Mouse (Mus musculus) mouse embryonic stem cell (cell line): ENCODE data around the gene Ipo9.

ENCODE experiments used
- in situ Hi-C, 2 experiments: fragments of 300-500 bp; cut with MboI; formaldehyde crosslinking; loops; 1 replicate in 1 of 2; 3 replicates in 1 of 2; pipeline ENCODE4 v1.14.3; 2019 to 2020; ENCODE audit warnings: low sequenced_read_pairs in 2 of 2, low pct_unique_long_range_greater_than_20kb in 1 of 2, mixed read lengths in 1 of 2; ENCODE audit not compliant: unreplicated experiment in 1 of 2

The Ipo9 gene

GRCm38 (mm10) chr1:135429901-135430668 is at the start of gene Ipo9:
Gene Ipo9, minus strand, starts transcription at chr1:135430499.
- in situ Hi-C loops: no loop called here

GRCm38 (mm10) chr1:135475571-135475895 is 45.2 kb upstream of the Ipo9 start:
- in situ Hi-C loops: loop anchor here in 1 of 2 experiments (10.0 kb wide), 1 partner anchor 49 kb away; no protein-coding TSS in a partner anchor

DNA sequence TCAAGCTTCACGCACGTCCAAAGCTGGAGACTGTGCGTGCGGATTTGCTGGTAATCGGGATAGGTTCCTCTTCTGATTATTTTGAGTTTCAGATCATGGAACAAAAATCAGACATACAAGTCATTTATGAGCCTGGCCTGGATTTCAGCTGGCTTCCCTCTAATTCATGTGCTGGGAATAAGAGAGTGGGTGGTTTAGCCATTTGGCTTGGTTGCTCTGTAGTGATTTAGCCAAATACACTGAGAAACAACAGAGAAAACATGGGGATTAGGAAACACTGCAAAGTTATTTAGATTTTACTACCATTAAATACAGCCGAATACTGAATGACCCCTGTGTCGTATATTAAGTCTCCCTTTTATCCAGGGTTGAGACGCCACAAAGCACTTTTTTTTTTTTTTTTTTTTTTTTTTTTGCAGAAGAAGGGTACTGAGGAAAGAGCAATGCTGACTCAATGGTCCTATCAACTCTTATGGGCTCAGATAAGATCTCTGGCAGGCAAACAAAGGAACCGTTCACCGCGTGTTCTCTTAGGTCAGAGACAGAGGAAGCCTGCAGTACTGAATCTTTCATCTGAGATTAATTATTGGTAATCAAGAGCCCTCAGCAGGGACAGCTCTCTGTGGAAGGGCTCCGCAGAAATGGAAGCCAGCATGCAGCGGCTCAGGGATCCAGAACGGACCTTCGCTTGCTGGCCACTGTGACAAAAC is 44.7 kb upstream of the Ipo9 start:
- in situ Hi-C loops: loop anchor here in 1 of 2 experiments (10.0 kb wide), 1 partner anchor 50 kb away; no protein-coding TSS in a partner anchor

DNA sequence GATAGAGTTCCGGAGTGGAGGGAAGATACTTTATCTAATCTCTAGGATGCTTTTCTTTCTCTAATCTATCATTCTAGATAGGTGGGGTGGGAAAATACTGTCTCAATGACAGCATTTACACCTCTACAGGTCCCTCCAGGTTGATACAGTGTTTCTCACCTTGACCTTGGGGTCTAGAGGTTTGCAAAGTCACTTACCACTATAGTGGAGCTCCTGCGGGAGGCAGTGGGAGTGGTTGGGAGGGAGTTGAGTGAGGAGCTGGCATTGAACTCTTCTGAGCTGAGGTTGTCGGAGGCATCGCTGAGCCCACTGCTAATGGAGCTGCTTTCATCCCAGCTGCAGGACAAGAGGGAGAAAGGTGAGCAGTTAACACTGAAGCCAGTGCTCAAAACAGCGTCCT is 42.2 kb upstream of the Ipo9 start:
- in situ Hi-C loops: loop anchor here in 1 of 2 experiments (10.0 kb wide), 1 partner anchor 52 kb away; no protein-coding TSS in a partner anchor

DNA sequence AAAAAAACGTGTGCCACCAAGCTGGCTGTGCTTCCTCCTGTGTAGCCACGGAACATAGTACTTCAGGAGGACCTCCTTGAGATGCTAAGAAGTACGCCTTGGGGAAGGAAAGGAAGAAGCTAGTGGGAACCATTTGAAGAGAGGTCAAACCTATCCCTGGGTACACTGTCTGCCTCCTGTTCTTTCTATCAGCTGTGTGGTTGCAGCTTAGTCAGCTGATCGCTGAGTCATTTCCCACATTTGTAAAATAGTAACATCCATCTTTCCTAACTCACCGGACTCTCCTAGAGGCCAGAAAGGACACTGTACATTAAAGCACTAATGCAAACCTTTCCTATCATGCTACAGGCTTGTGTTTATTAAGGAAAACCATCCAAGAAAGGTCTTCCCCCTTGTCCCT is 41.4 kb upstream of the Ipo9 start:
- in situ Hi-C loops: loop anchor here in 1 of 2 experiments (10.0 kb wide), 1 partner anchor 53 kb away; no protein-coding TSS in a partner anchor

- in situ Hi-C loops: loop anchor here in 1 of 2 experiments (10.0 kb wide), 1 partner anchor 54 kb away; no protein-coding TSS in a partner anchor
Observed at GRCm38 (mm10) chr1:135470546-135470945, 40.2 kb upstream of the Ipo9 start.

DNA sequence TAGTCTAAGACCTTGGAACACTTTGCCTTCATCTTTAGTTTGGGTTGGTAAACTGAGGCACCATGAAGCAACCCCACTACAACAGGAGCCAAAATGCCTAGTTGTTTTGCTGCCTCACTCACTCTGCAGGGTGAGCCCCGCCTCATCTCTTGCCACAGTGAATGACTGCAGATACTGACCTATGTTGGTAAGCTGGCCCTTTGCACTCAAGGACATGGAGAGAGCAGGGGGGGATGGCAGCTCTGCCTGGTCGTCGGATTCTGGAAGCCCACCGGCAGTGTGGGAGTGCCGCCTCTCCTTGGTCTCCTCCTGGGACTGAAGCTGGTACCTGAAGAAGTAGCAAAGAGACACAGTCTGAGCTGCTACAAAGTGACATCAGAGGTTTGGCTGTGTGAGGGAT is 37.2 kb upstream of the Ipo9 start:
- in situ Hi-C loops: no loop called here

GRCm38 (mm10) chr1:135466935-135467334 is 36.6 kb upstream of the Ipo9 start:
- in situ Hi-C loops: no loop called here

DNA sequence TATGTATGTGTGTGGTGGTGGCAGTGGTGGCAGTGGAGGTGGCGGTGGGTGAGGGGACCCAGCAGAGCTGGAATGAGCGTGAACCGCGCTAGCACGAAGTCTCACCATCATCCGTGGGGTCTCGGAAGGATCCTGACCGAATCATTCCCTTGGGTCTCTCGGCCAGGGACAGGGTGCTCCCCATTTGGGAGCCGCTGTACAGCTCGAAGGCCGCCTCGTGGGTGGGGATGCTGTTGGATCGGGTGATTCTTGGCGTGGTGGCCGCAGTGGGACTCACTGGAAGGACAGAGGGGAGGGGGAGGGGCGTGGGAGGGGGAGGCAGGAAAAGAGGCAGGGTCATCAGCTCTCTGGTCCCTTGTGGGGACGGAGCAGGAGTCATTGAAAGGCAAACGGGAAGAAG is 35.4 kb upstream of the Ipo9 start:
- in situ Hi-C loops: no loop called here

- in situ Hi-C loops: no loop called here
Observed at GRCm38 (mm10) chr1:135462736-135463135, 32.4 kb upstream of the Ipo9 start.

GRCm38 (mm10) chr1:135462304-135462703 is 32.0 kb upstream of the Ipo9 start:
- in situ Hi-C loops: no loop called here

DNA sequence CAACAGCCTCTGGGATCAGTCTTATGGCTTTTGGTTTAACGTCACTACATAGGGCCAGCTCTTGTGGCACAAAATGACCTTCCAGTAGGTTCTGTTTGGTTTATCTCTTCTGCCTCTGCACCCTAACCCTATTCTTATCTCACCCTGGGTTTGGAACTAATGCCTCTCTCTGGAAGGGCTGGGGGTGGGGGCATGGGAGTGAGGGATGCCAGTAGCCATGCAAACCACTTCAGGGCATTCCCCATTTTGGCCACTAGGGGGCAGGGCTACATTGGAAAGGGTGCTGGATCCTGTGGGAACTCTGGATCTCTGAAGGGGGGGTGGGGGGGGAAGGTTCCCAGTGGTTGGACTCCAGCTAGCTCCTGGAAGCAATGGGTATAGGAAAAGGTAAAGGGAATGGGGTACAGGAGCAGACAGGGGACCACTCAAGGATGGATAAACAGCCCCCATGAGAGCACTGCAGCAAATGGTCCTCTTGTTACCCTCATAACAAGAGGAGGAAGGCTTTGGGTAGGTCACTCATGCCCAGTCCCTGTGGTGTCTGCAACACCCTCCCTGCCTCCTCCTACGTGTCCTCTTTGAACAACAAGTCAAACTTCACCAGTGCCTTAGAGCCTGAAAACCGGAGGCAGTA is 30.9 kb upstream of the Ipo9 start:
- in situ Hi-C loops: no loop called here

GRCm38 (mm10) chr1:135460521-135460920 is 30.2 kb upstream of the Ipo9 start:
- in situ Hi-C loops: no loop called here

DNA sequence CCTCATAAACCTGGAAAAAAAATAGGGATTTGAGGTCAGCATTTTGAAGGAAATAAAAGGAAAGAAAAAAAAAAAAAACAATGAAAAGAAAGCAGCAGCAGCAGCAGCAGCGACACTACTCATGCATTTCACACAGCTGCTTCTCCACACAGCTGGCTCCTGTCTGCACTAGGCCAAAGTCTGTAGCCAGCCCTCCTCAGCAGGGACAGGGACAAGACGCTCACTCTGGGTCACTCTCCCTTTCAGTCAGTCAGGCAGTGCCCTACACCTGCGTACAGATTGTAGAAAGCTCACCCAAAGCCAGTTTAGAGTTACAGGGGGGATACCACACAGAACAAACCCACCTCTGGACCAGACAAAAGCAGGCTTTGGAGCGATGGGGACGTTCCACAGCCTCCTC is 27.6 kb upstream of the Ipo9 start:
- in situ Hi-C loops: no loop called here

DNA sequence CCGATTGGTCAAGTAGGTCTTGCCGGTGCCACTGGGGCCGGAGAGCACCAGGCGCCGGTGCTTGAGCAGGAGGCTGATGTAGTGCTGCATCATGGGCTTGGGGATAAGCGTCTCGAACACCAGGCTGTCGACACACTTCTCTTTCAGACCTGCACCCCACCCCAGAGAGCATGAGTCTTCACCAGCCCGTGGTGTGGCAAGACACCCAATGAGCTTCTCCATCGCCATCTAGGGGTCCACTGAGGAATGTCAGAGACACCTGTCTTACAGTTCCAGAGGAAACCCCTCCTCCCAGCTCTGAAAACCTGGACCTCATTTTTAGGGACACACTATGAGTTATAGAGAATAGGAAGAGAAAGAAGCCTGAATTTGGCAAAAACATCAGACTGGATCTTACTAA is 22.0 kb upstream of the Ipo9 start:
- in situ Hi-C loops: no loop called here

GRCm38 (mm10) chr1:135451419-135451818 is 21.1 kb upstream of the Ipo9 start:
- in situ Hi-C loops: no loop called here

- in situ Hi-C loops: no loop called here
Observed at GRCm38 (mm10) chr1:135449876-135450275, 19.6 kb upstream of the Ipo9 start.

DNA sequence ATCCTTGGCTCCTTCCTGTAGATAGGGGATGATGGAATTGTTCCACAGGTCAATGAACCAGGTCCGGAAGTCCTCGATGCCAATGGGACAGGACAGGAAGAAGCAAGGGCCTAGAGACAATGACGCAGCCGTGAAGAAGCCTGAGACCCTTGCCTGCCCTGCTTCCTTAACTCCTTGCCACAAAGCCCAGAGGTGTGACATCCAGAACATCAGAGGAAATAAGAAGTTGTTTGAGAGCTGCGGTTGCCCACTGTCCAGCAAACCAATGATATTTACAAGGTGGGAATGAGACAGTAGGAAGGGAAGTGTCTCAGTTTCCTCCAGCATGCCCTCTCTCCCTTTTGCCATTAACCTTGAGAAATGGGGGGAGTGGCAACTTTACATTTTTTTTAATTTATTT is 18.6 kb upstream of the Ipo9 start:
- in situ Hi-C loops: no loop called here

DNA sequence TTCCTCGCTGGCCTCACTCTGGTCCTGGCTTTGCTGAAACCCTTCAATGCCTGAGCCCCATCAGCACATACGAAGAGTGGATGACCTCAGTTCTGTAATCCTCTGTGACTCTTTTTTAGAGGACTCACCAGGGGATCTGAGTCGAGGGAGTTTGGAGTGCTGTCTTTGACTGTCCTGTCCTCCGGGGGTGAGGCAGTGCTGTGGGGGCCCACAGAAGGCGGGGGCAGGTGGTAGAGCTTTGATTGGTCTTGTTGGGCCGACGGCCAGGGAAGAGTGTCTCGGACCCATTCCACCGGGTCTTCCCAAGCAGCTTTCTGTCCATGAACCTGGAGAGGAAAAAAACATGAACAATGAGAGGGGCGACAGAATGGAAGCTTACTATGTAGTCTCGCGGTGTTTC is 13.2 kb upstream of the Ipo9 start:
- in situ Hi-C loops: no loop called here
